Mouse (Mus musculus) c-Kit-positive CD71-negative TER-119-negative erythroid progenitor cells, embryonic 14.5 days (primary cell): Measurements from ENCODE around the gene Mapkapk5.
"Not testable (repeated sequence)": the region's sequence is repeated elsewhere in the genome, so short reads cannot be mapped to it uniquely, and the experiment has no call there.

ENCODE experiments used
- DNase-seq: peaks from one replicate; pipeline ENCODE4 v3.0.0-alpha.2; 2013; ENCODE audit warnings: low read depth

Gene Mapkapk5

GRCm38 (mm10) chr5:121562436-121562835 lies 16.7 kb upstream of the Mapkapk5 start:
- DNase-seq, result no peak

GRCm38 (mm10) chr5:121549196-121549595 lies 3.5 kb upstream of the Mapkapk5 start:
- DNase-seq, result no peak

GRCm38 (mm10) chr5:121547084-121547483 lies 1.4 kb upstream of the Mapkapk5 start:
- DNase-seq, result no peak

GRCm38 (mm10) chr5:121546530-121546895 lies 808 bp upstream of the Mapkapk5 start:
- peak; percentile 64 for DNase-seq

- no peak for DNase-seq
Measured at GRCm38 (mm10) chr5:121544910-121545792, 554 bp downstream of the Mapkapk5 start, which contains the start of the genes Adam1a and Gm42878. Gene Adam1a (minus strand): TSS chr5:121545482. Gene Gm42878 (minus strand): TSS chr5:121545482.

GRCm38 (mm10) chr5:121543370-121543769 lies 2.3 kb downstream of the Mapkapk5 start:
- no peak for DNase-seq

GRCm38 (mm10) chr5:121541235-121541634 lies 4.5 kb downstream of the Mapkapk5 start:
- DNase-seq, result no peak

- no peak for DNase-seq
Measured at GRCm38 (mm10) chr5:121540066-121540465, 5.6 kb downstream of the Mapkapk5 start.

GRCm38 (mm10) chr5:121537588-121537987 lies 8.1 kb downstream of the Mapkapk5 start:
- no peak for DNase-seq

GRCm38 (mm10) chr5:121536921-121537555 lies 8.7 kb downstream of the Mapkapk5 start:
- DNase-seq, result no peak

GRCm38 (mm10) chr5:121535116-121535515 lies 10.6 kb downstream of the Mapkapk5 start:
- no peak for DNase-seq

- DNase-seq, result no peak
Measured at GRCm38 (mm10) chr5:121534521-121534920, 11.2 kb downstream of the Mapkapk5 start.

GRCm38 (mm10) chr5:121526961-121527360 lies 18.7 kb downstream of the Mapkapk5 start:
- DNase-seq, result no peak

- DNase-seq, result no peak
Measured at GRCm38 (mm10) chr5:121526526-121526925, 19.2 kb downstream of the Mapkapk5 start.

GRCm38 (mm10) chr5:121525774-121526450 lies 19.8 kb downstream of the Mapkapk5 start:
- DNase-seq, result no peak

GRCm38 (mm10) chr5:121519758-121520157 lies 25.9 kb downstream of the Mapkapk5 start:
- DNase-seq, result peak; percentile 18

- no peak for DNase-seq
Measured at GRCm38 (mm10) chr5:121518983-121519382, 26.7 kb downstream of the Mapkapk5 start.

GRCm38 (mm10) chr5:121510009-121510408 lies 35.7 kb downstream of the Mapkapk5 start:
- no peak for DNase-seq

- DNase-seq, result no peak
Measured at GRCm38 (mm10) chr5:121506846-121507245, 38.9 kb downstream of the Mapkapk5 start.

GRCm38 (mm10) chr5:121503231-121503630 lies 42.5 kb downstream of the Mapkapk5 start, which contains the start of gene Adam1b:
Gene Adam1b (minus strand): TSS chr5:121503435.
- DNase-seq, result no peak

- DNase-seq, result not testable (repeated sequence)
Measured at GRCm38 (mm10) chr5:121501424-121501996, 44.2 kb downstream of the Mapkapk5 start.

- DNase-seq, result no peak
Measured at GRCm38 (mm10) chr5:121500719-121501118, 45.0 kb downstream of the Mapkapk5 start.
